Comparison of ENCODE assay signal across 25 mouse cellular contexts in the genomic region with DNA sequence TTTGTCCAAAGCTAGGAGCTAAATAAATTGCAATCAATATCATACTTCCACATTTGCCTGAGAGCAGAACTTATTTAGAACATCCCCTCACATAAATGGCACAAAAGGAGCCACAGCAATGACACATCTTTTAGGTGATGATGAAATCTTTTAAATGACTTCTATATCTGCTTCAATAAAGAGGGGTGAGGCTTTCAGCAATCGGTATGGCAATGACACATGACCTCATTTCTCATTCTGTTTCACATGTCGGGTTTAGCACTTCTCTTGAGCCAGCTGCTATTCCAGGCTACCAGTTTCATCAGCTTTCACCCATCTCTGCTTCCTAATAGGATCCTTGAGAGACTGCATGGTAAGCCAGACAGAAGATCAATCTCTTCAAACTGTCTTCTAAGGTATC. TPM values are rescaled to one million over a fixed set of nuclear protein-coding genes. Genes with fewer than 3 reads are reported as not detected.
"Had no signal": no experiment of that assay in that cellular context is flagged by ENCODE, and none has a peak within 500 bp of the region (broad histone marks: within the 10 kb centered on the region; RNA-seq: fewer than 3 reads in every experiment).

No protein-coding gene starts in this region.

- H3K27me3 ChIP-seq: megakaryocyte, embryonic 14.5 days; midbrain, embryonic 12.5 days; neural tube, embryonic 13.5 days; neural tube, embryonic 15.5 days had no signal

- H3K9me3 ChIP-seq: megakaryocyte, embryonic 14.5 days; midbrain, embryonic 12.5 days; neural tube, embryonic 13.5 days; neural tube, embryonic 15.5 days had no signal

- H3K36me3 ChIP-seq: midbrain, embryonic 12.5 days; neural tube, embryonic 13.5 days; neural tube, embryonic 15.5 days had no signal

- H3K4me1 ChIP-seq: midbrain, embryonic 12.5 days; neural tube, embryonic 15.5 days had no signal

- H3K4me2 ChIP-seq: lung, embryonic 14.5 days; midbrain, embryonic 12.5 days; neural tube, embryonic 13.5 days; neural tube, embryonic 15.5 days had no signal

- H3K9ac ChIP-seq: lung, embryonic 14.5 days; midbrain, embryonic 12.5 days; neural tube, embryonic 13.5 days; neural tube, embryonic 15.5 days had no signal

- H3K4me3 ChIP-seq: megakaryocyte, embryonic 14.5 days; midbrain, embryonic 12.5 days; neural tube, embryonic 13.5 days; neural tube, embryonic 15.5 days had no signal

- DNase-seq: lung, adult 18-20 months; lung, embryonic 14.5 days; lung, postnatal 10 days; lung, postnatal 4 days; midbrain, embryonic 14.5 days; retina, postnatal 1 day; right cerebral cortex, adult 18-20 months; right cerebral cortex, postnatal 25 days; right cerebral cortex, postnatal 4 days; spleen, adult 18-20 months; thymus, adult 18-20 months; thymus, postnatal 25 days; thymus, postnatal 4 days had no signal

- H3K27ac ChIP-seq: midbrain, embryonic 12.5 days; neural tube, embryonic 13.5 days; neural tube, embryonic 15.5 days had no signal

RNA-seq across cellular contexts. Expression of gene 1700057G04Rik, which starts 54.3 kb away (rescaled TPM):
- polyA plus RNA-seq: liver, embryonic 16.5 days; lung, embryonic 14.5 days; lung, embryonic 16.5 days; midbrain, embryonic 12.5 days; midbrain, embryonic 14.5 days; midbrain, postnatal 0 days; neural tube, embryonic 11.5 days; neural tube, embryonic 13.5 days; neural tube, embryonic 15.5 days; small intestine, adult 2 months; stomach, embryonic 14.5 days; stomach, embryonic 16.5 days; urinary bladder, adult 2 months had no signal
